Mouse (Mus musculus): ENCODE measurements at regions not wholly inside any gene's neighbourhood (a gene's known extent, or its start where the extent isn't known, plus 50 kb on each side); places are given as distances from the start of the nearest gene placed in this dataset.

DNA sequence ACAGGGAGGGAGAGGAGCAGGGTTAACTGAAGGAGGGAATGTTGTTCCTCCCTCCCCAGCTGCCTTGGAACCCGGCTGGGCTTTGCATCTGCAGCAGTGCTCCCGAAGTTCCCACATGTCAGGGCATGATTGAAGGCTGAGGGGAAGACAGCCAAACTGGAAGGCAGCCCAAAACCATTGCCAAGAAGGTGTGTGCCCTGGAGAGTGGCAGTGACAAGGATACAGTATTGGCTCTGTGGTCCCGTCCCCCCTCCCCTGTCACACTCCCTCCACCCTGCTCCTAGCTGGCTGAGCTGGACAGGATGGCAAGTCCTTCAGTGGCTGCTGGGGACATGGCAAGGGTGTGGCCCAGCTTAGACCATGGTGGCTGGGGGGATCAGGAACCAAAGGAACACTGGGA is 79.1 kb downstream of the Cyp26b1 start:
- no peak for TF ChIP-seq POLR2A (IDR thresholded peaks at IDR 0.05; ENCODE audit: borderline replicate concordance, extremely low read depth, insufficient read depth, insufficient read length, poor library complexity, severe bottlenecking)
- TF ChIP-seq CTCF (IDR thresholded peaks at IDR 0.05; ENCODE audit: borderline replicate concordance, extremely low read depth, insufficient read depth, insufficient read length): no peak
